Mouse (Mus musculus): ENCODE results near the gene Cd300e. TPM values are rescaled to one million over a fixed set of nuclear protein-coding genes. Genes with fewer than 3 reads are reported as not detected.
A peak's percentile ranks its signal among the peaks of the same experiment; 100 is the strongest.
"Not testable (repeated sequence)": the region's sequence is repeated elsewhere in the genome, so short reads cannot be mapped to it uniquely, and the experiment has no call there.

Gene Cd300e
- total RNA-seq, 2 experiments from 2014 or later: not detected

GRCm38 (mm10) chr11:115083376-115084139 lies 21.6 kb upstream of the Cd300e start:
- peak; percentile 32 to 86 for DNase-seq (ENCODE audit: low spot score in 2 of 2)

GRCm38 (mm10) chr11:115082196-115082595 lies 20.2 kb upstream of the Cd300e start:
- no peak for DNase-seq (ENCODE audit: low spot score in 2 of 2)

- no peak for DNase-seq (ENCODE audit: low spot score in 2 of 2)
Measured at GRCm38 (mm10) chr11:115081373-115081772, 19.4 kb upstream of the Cd300e start.

DNA sequence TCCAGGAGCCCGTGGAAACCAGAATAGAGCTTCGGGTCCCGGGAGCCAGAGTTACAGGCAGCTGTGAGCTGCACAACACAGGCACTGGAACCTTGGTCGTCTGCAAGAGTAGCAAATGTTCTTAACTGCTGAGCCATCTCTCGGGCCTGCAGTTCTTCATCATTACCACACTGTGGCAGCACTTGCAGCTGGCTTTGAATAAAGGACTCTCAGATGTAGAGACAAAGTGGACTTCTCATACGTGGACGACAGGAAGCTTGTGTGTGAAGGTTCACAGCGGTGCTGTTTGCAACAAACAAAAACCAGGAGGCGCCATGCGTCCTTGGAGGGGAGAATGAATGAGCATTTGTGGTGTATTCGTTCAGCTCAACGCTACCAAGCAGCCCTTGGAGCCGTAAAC lies 18.9 kb upstream of the Cd300e start:
- DNase-seq (ENCODE audit: low spot score in 2 of 2): peak; percentile 19 to 78

DNA sequence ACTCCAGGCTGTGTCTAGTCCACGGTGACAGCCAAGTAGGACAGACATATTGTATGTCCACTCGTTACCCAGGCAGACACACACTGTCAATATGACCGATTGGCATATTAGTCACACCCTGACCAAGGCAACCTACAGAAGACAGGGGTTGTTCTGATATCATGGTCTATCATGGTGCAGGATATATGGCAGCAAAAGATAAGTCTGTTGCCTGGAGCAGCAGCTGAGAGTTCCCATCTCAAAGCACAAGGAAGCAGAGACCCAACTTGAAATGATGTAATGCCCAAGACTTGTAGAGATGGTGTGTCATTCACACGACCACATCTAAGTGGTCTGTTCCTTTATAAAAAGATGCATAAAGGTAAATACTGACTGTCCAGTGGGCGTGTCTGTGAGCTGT lies 16.7 kb upstream of the Cd300e start:
- no peak for DNase-seq (ENCODE audit: low spot score in 2 of 2)

DNA sequence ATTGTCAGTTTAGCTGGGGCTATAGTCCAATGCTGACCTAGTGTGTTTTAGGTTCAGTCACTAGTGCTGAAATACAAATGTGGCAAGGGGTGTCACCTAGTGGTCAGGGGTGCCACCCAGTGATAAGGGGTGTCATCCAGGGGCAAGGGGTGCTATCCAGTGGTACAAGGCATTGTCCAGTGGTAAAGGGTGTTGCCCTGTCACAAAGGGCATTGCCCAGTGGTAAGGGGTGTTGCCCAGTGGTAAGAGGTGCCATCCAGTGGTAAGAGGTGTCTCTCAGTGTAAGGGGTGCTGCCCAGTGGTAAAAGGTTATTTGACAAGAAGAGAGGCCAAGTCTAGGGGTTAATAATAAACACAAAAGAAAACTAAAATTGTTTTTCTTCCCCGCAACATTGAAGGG lies 15.5 kb upstream of the Cd300e start:
- no peak for DNase-seq (ENCODE audit: low spot score in 2 of 2)

GRCm38 (mm10) chr11:115075859-115076258 lies 13.9 kb upstream of the Cd300e start:
- DNase-seq (ENCODE audit: low spot score in 2 of 2): no peak

GRCm38 (mm10) chr11:115075407-115075806 lies 13.4 kb upstream of the Cd300e start:
- no peak for DNase-seq (ENCODE audit: low spot score in 2 of 2)

DNA sequence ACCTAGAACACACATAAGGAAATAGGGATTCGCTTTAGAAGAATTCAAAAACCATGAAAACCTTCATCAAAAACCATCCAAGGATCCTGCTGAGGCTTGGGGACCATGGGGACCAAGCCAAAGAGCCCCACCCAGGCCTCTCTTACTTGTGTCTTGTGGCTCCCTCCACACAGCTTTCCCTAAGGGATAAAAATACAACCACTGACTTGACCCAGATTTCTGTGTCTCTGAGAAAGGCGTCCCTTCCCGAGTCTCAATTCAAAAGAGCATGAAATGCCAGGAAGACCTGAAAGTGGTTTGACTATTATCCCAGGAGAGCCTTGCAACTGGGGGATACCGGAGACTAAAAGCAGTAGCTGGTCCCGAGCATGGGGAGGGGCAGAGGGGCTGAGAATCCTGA lies 11.0 kb upstream of the Cd300e start:
- DNase-seq (ENCODE audit: low spot score in 2 of 2): no peak

GRCm38 (mm10) chr11:115071631-115072294 lies 9.8 kb upstream of the Cd300e start:
- no peak for DNase-seq (ENCODE audit: low spot score in 2 of 2)

GRCm38 (mm10) chr11:115071015-115071551 lies 9.1 kb upstream of the Cd300e start:
- DNase-seq (ENCODE audit: low spot score in 2 of 2): no peak

DNA sequence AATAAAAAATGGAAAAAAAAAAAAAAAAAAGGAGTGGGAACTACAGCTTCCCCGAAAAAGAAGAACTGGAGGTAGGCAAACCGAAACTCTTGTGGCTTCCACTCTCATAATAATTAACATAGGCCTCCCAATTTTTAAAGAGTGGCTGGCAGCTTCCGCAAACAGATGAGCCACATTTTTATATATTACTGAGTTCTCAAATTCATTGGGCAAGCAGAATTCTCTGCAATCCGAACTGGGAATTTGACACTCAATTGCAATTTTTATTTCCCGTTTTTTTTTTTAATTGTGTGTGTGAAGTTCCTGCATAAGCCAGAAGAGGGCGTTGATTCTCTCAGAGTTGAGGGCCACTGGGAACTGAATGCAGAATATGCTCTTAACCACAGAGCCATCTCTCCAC lies 4.8 kb upstream of the Cd300e start:
- DNase-seq (ENCODE audit: low spot score in 2 of 2): no peak

DNA sequence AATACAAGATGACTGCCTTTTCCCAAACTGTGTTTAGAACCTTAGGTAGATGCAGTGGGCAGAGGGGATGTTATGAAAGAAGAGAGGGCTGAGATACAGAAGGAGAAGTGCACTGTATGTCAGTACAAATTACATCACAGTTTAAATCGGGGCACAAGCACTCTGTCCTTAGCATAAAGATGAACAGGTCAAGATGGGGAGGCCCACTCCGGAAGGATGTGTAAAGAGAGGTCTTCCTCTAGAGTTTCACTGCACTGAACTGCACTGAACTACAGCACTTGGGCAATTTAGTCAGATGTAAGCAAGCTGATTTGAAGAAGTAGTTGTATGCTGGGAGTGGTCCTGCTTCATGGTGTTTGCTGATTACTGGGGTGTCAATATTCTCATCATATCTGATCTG lies 2.2 kb downstream of the Cd300e start:
- no peak for DNase-seq (ENCODE audit: low spot score in 2 of 2)

GRCm38 (mm10) chr11:115058701-115059100 lies 3.3 kb downstream of the Cd300e start:
- DNase-seq (ENCODE audit: low spot score in 2 of 2): no peak

DNA sequence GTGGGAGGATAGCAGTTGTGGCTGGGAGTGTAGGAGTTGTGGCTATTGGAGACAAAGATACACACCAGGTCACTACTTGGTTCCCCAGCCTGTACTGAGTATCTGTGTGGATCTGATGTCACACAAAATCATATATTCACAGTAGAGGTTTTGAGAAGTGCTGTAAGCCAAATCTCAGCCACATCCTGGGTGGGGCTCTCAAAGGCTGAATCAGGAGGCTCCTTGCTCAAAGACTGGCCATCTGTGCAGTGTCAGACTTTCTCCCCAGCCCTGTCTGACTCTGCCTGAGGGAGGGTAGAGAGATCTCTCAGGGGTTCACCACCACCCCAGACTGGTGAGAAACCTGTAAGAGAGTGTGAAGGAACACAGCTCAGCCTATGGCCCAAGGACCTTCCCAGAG lies 7.4 kb downstream of the Cd300e start:
- no peak for DNase-seq (ENCODE audit: low spot score in 2 of 2)

DNA sequence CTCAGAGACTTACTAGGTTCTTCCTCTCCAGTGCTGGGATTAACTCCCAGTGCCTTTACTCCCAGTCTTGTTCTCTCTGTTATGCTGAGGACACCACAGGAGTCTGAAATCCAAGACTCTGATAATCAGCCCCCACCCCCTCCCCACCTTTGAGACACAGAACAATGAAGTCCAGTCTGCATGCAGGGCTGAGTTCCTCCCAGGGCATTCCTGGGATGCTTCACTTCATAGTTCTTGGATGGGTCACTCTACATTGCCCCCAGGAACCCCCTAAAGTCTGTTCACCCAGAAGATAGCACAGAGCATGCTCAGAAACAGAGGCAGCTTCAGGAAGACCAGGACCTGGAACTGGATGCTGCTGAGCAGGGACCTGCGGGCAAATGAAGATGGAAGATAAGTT lies 9.0 kb downstream of the Cd300e start:
- DNase-seq (ENCODE audit: low spot score in 2 of 2): no peak

GRCm38 (mm10) chr11:115052206-115052605 lies 9.8 kb downstream of the Cd300e start:
- no peak for DNase-seq (ENCODE audit: low spot score in 2 of 2)

DNA sequence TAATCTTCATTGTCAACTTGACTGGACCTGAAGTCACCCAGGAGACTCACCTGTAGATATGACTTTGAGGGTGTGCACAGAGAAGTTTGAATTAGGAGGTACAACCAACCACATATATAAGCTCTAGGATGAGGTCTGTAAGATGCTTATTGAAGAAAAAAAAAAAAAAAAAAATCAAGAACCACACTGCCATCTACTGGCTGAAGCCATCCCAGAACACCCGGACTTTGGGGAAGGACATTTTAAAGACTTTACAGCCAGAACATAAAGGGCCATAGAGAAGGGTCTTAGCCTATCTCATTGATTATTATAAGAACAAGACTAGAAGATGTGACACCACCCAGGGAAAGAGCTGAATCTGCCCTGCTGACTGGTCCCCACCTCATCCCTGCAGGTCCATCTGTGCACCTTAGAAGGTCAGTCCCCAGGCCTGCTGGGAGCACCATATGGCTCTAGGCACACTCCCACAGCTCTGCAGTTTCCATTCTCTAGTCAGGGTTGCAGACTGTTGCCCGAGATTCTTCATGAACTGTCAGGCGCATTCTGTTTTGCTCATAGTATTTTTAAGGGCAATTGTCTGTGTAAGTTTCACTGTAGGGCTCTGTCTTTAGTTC lies 12.6 kb downstream of the Cd300e start:
- peak in 1 of 2 experiments; percentile 18 for DNase-seq (ENCODE audit: low spot score in 2 of 2)

DNA sequence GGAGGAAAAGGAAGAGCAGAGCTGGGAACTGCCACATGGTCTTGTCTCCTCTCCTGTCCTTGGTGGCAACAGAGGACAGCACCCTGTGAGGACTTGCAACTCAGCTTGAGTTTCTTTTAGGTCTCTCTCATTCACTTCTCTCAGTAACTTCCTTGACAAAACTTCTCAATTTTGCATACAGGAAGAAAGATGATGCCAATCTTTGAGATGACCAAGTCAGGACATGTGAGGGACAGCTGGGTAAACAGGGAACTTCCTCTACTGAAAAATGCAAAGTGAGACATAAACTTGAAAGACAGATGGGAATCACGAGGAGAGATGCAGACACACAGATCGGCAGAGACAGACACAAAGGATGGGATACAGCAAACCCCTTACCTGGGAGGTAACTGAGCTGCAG lies 13.7 kb downstream of the Cd300e start, which contains the start of gene Cd300ld3:
Cd300ld3 (minus strand) TSS at position 151 of the 400 bp plus-strand sequence.
- no peak for DNase-seq (ENCODE audit: low spot score in 2 of 2)

- DNase-seq (ENCODE audit: low spot score in 2 of 2): not testable (repeated sequence)
Measured at GRCm38 (mm10) chr11:115037669-115038068, 24.3 kb downstream of the Cd300e start, which contains the start of gene Cd300ld5. TSS of gene Cd300ld5 (minus strand) at chr11:115037769.

DNA sequence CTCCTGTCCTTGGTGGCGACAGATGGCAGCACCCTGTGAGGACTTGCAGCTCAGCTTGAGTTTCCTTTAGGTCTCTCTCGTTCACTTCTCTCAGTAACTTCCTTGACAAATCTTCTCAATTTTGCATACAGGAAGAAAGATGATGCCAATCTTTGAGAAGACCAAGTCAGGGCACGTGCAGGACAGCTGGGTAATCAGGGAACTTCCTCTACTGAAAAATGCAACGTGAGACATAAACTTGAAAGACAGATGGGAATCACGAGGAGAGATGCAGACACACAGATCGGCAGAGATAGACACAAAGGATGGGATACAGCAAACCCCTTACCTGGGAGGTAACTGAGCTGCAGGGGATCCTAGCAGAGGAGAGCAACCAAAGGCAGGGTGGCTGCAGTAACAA lies 35.1 kb downstream of the Cd300e start, which contains the start of gene Cd300ld4:
Cd300ld4 (minus strand) TSS at position 101 of the 400 bp plus-strand sequence.
- DNase-seq (ENCODE audit: low spot score in 2 of 2): not testable (repeated sequence)

GRCm38 (mm10) chr11:115016093-115016492 lies 45.9 kb downstream of the Cd300e start, which contains the start of gene Cd300ld2:
TSS of gene Cd300ld2 (minus strand) at chr11:115016193.
- DNase-seq (ENCODE audit: low spot score in 2 of 2): not testable (repeated sequence)
